Mouse (Mus musculus) testis, adult 2 months (tissue): ENCODE measurements around the gene Lrtm2. TPM values are rescaled to one million over a fixed set of nuclear protein-coding genes. Genes with fewer than 3 reads are reported as not detected.

Experiments
- H3K27ac ChIP-seq: fragments of 200-500 bp; 2 replicates; pipeline ENCODE4 v1.5.1; 2012; ENCODE audit warnings: low read depth, low read length; ENCODE audit not compliant: control insufficient read depth, insufficient read depth
- H3K27me3 ChIP-seq: fragments of 200-500 bp; 2 replicates; pipeline ENCODE4 v1.6.1; 2012; ENCODE audit warnings: mild to moderate bottlenecking, low read length, moderate library complexity; ENCODE audit not compliant: control insufficient read depth, insufficient read depth
- H3K36me3 ChIP-seq: fragments of 200-500 bp; 2 replicates; pipeline ENCODE4 v1.6.1; 2012; ENCODE audit warnings: mild to moderate bottlenecking, low read length; ENCODE audit not compliant: control insufficient read depth, insufficient read depth
- H3K4me1 ChIP-seq: fragments of 200-500 bp; 2 replicates; pipeline ENCODE4 v1.6.1; 2012; ENCODE audit warnings: low read length; ENCODE audit not compliant: control insufficient read depth, insufficient read depth
- H3K4me3 ChIP-seq: fragments of 200-500 bp; 2 replicates; pipeline ENCODE4 v1.5.1; 2012; ENCODE audit warnings: low read depth, mild to moderate bottlenecking, low read length, moderate library complexity, mixed read lengths; ENCODE audit not compliant: control insufficient read depth
- CTCF ChIP-seq: fragments of 200-500 bp; IDR thresholded peaks from 2 replicates; pipeline ENCODE4 v1.5.1; 2012; ENCODE audit warnings: low read depth, mild to moderate bottlenecking, inconsistent platforms, low read length, moderate library complexity; ENCODE audit not compliant: control insufficient read depth, insufficient read depth, insufficient replicate concordance
- POLR2A ChIP-seq: fragments of 200-500 bp; IDR thresholded peaks from 2 replicates; pipeline ENCODE4 v1.6.1; 2012; ENCODE audit warnings: low read depth, mild to moderate bottlenecking, inconsistent platforms, low read length, moderate library complexity; ENCODE audit not compliant: control insufficient read depth
- polyA plus RNA-seq: library from polyadenylated mRNA; depleted of rRNA; stranded (reverse); fragments of >200 nt; gene quantifications from 2 replicates; pipeline ENCODE4 v1.2.3, GENCODE M21; 2012; rRNA removed

Gene Lrtm2
- polyA plus RNA-seq, 1 experiment, result 0.10 TPM

DNA sequence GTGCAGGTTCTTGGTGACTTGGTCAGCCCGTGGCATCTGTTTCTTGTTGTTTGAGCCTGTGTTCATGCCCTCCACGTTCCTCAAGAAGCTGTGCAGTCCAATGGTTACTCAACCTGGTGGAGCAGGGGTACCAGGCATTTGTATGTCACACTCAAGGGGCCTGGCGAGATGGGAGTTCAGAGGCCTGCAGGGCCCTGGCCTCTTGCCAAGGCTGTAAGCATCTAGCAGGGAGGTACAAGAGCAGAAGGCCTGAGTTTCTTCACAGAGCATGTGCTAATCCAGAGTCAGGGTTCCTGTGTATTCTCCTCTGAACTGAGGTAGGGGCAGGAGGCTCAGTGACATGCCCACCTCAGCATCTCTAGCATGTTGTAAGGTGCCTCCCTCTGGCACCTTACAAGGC is 17.5 kb downstream of the Lrtm2 start:
- Histone ChIP-seq H3K4me1 (no peaks in the 10 kb centered on the region), H3K4me3 (peak overlapping the region; percentile 16; the same call in 1 of the 2 replicates), H3K36me3 (no peaks in the 10 kb centered on the region), H3K27me3 (no peaks in the 10 kb centered on the region), H3K27ac (no peak overlapping the region)
- no peak for TF ChIP-seq POLR2A
- no peak for TF ChIP-seq CTCF

- H3K27me3 ChIP-seq, result no peaks in the 10 kb centered on the region
- no peak overlapping the region for H3K27ac ChIP-seq
- no peaks in the 10 kb centered on the region for H3K4me1 ChIP-seq
- H3K4me3 ChIP-seq, result no peak overlapping the region
- TF ChIP-seq CTCF (no peak), POLR2A (no peak)
- H3K36me3 ChIP-seq, result no peaks in the 10 kb centered on the region
These were observed 18.2 kb downstream of the Lrtm2 start for GRCm38 (mm10) chr6:119312381-119312780.

DNA sequence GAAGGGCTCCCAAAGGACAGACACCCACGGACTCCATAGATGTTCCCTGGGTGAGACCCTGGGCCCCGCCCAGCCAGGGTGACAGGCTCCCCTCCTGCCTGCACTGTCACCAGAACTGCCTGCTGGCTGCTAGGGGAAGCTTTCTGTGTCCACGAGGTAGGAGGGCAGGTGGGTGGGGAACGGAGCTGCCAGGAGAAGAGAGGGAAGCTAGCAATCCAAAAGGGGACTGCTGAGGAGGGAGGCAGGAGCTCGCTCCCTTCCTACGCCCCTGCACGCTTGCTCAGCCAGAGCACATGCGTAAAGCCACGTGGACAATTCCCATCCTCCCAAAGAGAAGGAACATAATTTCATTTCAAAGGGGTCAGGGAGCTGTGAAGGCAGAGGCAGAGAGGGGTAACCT is 20.4 kb downstream of the Lrtm2 start:
- Histone ChIP-seq H3K4me1 (no peaks in the 10 kb centered on the region), H3K27ac (no peak overlapping the region), H3K4me3 (no peak overlapping the region), H3K27me3 (no peaks in the 10 kb centered on the region), H3K36me3 (no peaks in the 10 kb centered on the region)
- TF ChIP-seq POLR2A (no peak), CTCF (no peak)

- H3K4me3 ChIP-seq, result no peak overlapping the region
- TF ChIP-seq POLR2A (no peak), CTCF (no peak)
- H3K27me3 ChIP-seq, result no peaks in the 10 kb centered on the region
- no peak overlapping the region for H3K27ac ChIP-seq
- no peaks in the 10 kb centered on the region for H3K4me1 ChIP-seq
- H3K36me3 ChIP-seq, result no peaks in the 10 kb centered on the region
These were observed 22.6 kb downstream of the Lrtm2 start for GRCm38 (mm10) chr6:119307867-119308413.

DNA sequence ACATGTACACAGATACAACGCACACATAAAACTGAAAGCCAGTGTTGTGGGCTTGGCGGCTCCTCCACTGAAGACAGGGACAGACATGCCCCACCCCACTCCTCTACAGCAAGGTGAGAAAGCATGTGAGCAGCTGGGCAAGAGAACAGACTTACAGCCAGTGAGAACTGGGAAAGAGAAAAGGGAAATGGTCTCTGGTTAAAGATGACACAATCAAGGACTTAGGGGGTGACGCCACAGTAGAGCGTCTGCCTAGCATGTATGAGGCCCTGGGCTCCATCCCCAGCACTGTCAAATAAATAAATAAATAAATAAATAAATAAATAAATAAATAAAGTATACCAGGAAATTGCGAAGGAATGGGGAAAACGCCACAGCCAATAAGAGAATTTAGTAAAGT is 27.2 kb downstream of the Lrtm2 start:
- Histone ChIP-seq H3K36me3 (no peaks in the 10 kb centered on the region), H3K27me3 (no peaks in the 10 kb centered on the region), H3K4me3 (no peak overlapping the region), H3K27ac (no peak overlapping the region), H3K4me1 (no peaks in the 10 kb centered on the region)
- no peak for TF ChIP-seq CTCF
- no peak for TF ChIP-seq POLR2A

GRCm38 (mm10) chr6:119301310-119301709 is 29.3 kb downstream of the Lrtm2 start:
- Histone ChIP-seq H3K27ac (no peak overlapping the region), H3K36me3 (no peaks in the 10 kb centered on the region), H3K4me1 (no peaks in the 10 kb centered on the region), H3K4me3 (no peak overlapping the region), H3K27me3 (no peaks in the 10 kb centered on the region)
- TF ChIP-seq POLR2A (no peak), CTCF (no peak)

DNA sequence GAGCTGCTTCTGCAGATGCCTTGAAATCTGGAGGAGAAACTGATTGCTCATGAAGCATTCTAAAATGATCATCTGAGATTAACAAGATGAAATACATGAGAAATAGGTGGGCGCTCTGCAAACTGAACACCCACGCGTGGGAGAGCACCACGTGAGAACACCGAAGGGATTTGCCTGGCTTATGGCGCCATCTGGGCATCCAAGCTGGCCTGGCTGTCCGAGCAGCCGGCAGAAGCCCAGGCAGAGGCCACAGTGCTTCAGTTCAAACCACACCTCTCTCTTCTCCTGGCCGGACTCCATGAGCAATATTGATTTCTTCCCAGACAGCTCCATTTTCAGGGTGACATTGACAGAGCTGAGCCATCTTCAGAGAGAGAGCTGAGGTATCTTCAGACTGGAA is 49.8 kb downstream of the Lrtm2 start:
- Histone ChIP-seq H3K27ac (no peak overlapping the region), H3K27me3 (no peaks in the 10 kb centered on the region), H3K4me3 (no peak overlapping the region), H3K36me3 (no peaks in the 10 kb centered on the region), H3K4me1 (no peaks in the 10 kb centered on the region)
- TF ChIP-seq POLR2A (no peak), CTCF (no peak)

GRCm38 (mm10) chr6:119276713-119277112 is 53.9 kb downstream of the Lrtm2 start:
- no peak for TF ChIP-seq POLR2A
- TF ChIP-seq CTCF, result no peak

More at GRCm38 (mm10) chr6:119276713-119277112, 53.9 kb downstream of the Lrtm2 start:
- H3K27me3 ChIP-seq, result no peaks in the 10 kb centered on the region
- H3K4me1 ChIP-seq, result no peaks in the 10 kb centered on the region
- H3K36me3 ChIP-seq, result no peaks in the 10 kb centered on the region
- H3K4me3 ChIP-seq, result no peak overlapping the region
- no peak overlapping the region for H3K27ac ChIP-seq

Other genes starting within 250 kb of the Lrtm2 start
- 107 and 111 TPM in 2 replicates for gene Dcp1b, start 155.5 kb downstream of the Lrtm2 start, polyA plus RNA-seq
- 1.5 and 1.8 TPM in 2 replicates for gene Cacna1c, start 134.3 kb downstream of the Lrtm2 start, polyA plus RNA-seq
- 0.04 and 0.05 TPM in 2 replicates for gene Cacna2d4, start 94.2 kb downstream of the Lrtm2 start, polyA plus RNA-seq
- 20.8 and 22.0 TPM in 2 replicates for gene Adipor2, start 86.9 kb upstream of the Lrtm2 start, polyA plus RNA-seq
- gene Fbxl14, start 148.9 kb upstream of the Lrtm2 start, polyA plus RNA-seq, result 21.6 and 21.8 TPM in 2 replicates
- gene Wnt5b, start 213.6 kb upstream of the Lrtm2 start, polyA plus RNA-seq, result 3.8 and 3.9 TPM in 2 replicates